Mouse (Mus musculus) liver, embryonic 18 days (tissue): ENCODE measurements around the gene Olfr959. TPM values are rescaled to one million over a fixed set of nuclear protein-coding genes. Genes with fewer than 3 reads are reported as not detected.

ENCODE experiments used
- polyA plus RNA-seq: library from polyadenylated mRNA; depleted of rRNA; stranded (reverse); fragments of >200 nt; gene quantifications from 2 replicates; pipeline ENCODE4 v1.2.3, GENCODE M21; 2012; rRNA removed

Gene Olfr959
- not detected in 2 replicates for polyA plus RNA-seq

DNA sequence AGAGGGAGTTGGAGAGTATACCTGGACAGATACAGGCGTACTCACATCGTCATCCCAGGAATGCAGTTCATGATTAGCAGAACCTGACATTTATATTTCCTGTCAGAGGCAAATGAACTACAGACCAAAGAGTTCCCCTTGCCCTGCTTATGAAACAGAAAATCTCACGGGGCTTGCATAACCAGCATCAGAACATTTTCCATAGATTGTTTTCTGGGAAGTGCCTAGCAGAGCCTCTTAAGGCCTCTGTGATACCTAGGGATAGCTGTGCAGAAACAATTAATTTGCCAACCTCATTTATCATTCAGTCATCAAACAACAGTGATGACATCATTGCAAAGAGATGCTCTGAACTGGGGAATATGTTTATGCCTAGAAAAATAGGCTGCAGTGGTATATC lies at the start of gene Olfr959:
Gene Olfr959, minus strand, starts transcription at position 101 of the 400 bp plus-strand sequence.

DNA sequence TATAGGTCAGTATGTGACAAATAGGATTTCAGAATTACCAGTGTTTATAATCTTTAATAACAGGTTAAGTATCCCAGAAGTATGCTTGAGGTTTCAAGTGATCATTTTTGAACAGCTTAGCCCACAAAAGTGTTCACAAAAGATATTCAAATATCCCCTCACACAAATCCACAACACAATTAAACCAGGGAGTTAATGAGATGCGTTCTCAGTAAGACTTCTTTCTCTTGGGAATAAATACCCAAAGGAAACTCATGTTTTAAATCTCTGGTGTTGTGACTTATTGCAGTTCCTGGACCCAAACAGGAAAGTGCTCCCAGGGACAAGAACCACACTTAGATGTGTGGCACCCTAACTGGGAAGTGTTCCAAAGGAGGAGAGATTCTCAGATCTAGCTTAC lies 45.7 kb upstream of the Olfr959 start, which contains the start of gene Olfr960:
Gene Olfr960, plus strand, starts transcription at position 301 of the 400 bp plus-strand sequence.

GRCm38 (mm10) chr9:39610355-39610754 lies 35.0 kb upstream of the Olfr959 start, which contains the start of gene Olfr148:
Gene Olfr148, plus strand, starts transcription at chr9:39610655.

DNA sequence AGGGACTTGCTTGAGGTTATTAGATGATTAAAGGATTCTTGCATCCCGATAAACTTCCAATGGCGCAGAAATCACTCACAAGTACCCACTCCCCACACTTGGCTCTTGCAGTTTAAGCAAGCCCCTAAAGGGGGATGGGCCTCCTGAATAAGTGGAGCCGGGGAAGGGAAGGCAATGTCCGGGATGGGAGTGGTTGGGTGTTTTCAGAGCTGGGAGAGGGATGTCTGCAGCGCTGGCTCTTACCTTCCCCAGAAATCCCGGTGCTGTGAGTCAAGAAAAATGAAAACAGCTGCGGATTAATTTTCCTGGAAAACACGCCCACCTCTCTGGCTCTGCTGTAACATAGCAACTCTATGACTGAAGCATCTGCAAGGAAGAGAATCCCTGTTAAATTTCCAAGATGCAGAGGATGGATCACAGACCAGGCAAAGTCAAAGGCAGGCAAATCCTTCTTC lies 28.7 kb upstream of the Olfr959 start, which contains the start of gene AW551984:
Gene AW551984, minus strand, starts transcription at position 405 of the 455 bp plus-strand sequence.

GRCm38 (mm10) chr9:39553946-39554345 lies 21.4 kb downstream of the Olfr959 start, which contains the start of gene Olfr958:
Gene Olfr958, minus strand, starts transcription at chr9:39554054.

Other genes with a start within 250 kb of the Olfr959 start
- gene Olfr948, start 249.5 kb downstream of the Olfr959 start, polyA plus RNA-seq: not detected in 2 replicates
- not detected in 2 replicates for gene Olfr951, start 188.2 kb downstream of the Olfr959 start, polyA plus RNA-seq
- not detected in 2 replicates for gene Olfr952, start 148.4 kb downstream of the Olfr959 start, polyA plus RNA-seq
- gene Olfr954, start 118.9 kb downstream of the Olfr959 start, polyA plus RNA-seq: not detected in 2 replicates
- gene Olfr955, start 103.6 kb downstream of the Olfr959 start, polyA plus RNA-seq: not detected in 2 replicates
- gene Olfr44, start 81.6 kb downstream of the Olfr959 start, polyA plus RNA-seq: not detected in 2 replicates
- not detected in 2 replicates for gene Olfr957, start 59.8 kb downstream of the Olfr959 start, polyA plus RNA-seq
- gene Olfr958, start 21.5 kb downstream of the Olfr959 start, polyA plus RNA-seq: not detected in 2 replicates
- gene AW551984, start 28.8 kb upstream of the Olfr959 start, polyA plus RNA-seq: 0.91 and 1.0 TPM in 2 replicates
- gene Olfr148, start 35.1 kb upstream of the Olfr959 start, polyA plus RNA-seq: not detected in 2 replicates
- not detected in 2 replicates for gene Olfr960, start 45.8 kb upstream of the Olfr959 start, polyA plus RNA-seq
- not detected in 2 replicates for gene Olfr961, start 69.5 kb upstream of the Olfr959 start, polyA plus RNA-seq
- gene Olfr963, start 91.6 kb upstream of the Olfr959 start, polyA plus RNA-seq: not detected in 2 replicates
- gene Olfr149, start 131.5 kb upstream of the Olfr959 start, polyA plus RNA-seq: not detected in 2 replicates
- gene Olfr965, start 135.8 kb upstream of the Olfr959 start, polyA plus RNA-seq: not detected in 2 replicates
- not detected in 2 replicates for gene Olfr150, start 155.4 kb upstream of the Olfr959 start, polyA plus RNA-seq
- gene Olfr967, start 170.7 kb upstream of the Olfr959 start, polyA plus RNA-seq: not detected in 2 replicates
- not detected in 2 replicates for gene Olfr968, start 207.7 kb upstream of the Olfr959 start, polyA plus RNA-seq
- gene Olfr969, start 215.4 kb upstream of the Olfr959 start, polyA plus RNA-seq: not detected in 2 replicates
- gene Olfr970, start 233.3 kb upstream of the Olfr959 start, polyA plus RNA-seq: not detected in 2 replicates